Mouse (Mus musculus): ENCODE data around the gene Pla2g5. TPM values are rescaled to one million over a fixed set of nuclear protein-coding genes. Genes with fewer than 3 reads are reported as not detected.

Gene Pla2g5
- polyA plus RNA-seq, 1 experiment, result 72.0 TPM

GRCm38 (mm10) chr4:138757416-138757815 is 105.9 kb downstream of the Pla2g5 start, which contains the start of gene Pla2g2f:
Pla2g2f (minus strand) TSS chr4:138757626.
- 85% methylated on average over 8 of the region's 8 CpGs for WGBS

GRCm38 (mm10) chr4:138755983-138756382 is 107.3 kb downstream of the Pla2g5 start:
- DNase-seq (ENCODE audit: low read depth, low spot score), result no peak
- 50% methylated on average over 11 of the region's 11 CpGs for WGBS

More at GRCm38 (mm10) chr4:138757416-138757815, 105.9 kb downstream of the Pla2g5 start, which contains the start of gene Pla2g2f:
- DNase-seq (ENCODE audit: low read depth, low spot score), result no peak

GRCm38 (mm10) chr4:138755439-138755838 is 107.8 kb downstream of the Pla2g5 start:
- 54% methylated on average over 4 of the region's 4 CpGs for WGBS
- no peak for DNase-seq (ENCODE audit: low read depth, low spot score)

GRCm38 (mm10) chr4:138754432-138754831 is 108.8 kb downstream of the Pla2g5 start:
- 59% methylated on average over 9 of the region's 9 CpGs for WGBS
- no peak for DNase-seq (ENCODE audit: low read depth, low spot score)

- WGBS, result 90% methylated on average over 3 of the region's 3 CpGs
- DNase-seq (ENCODE audit: low read depth, low spot score), result no peak
Measured at GRCm38 (mm10) chr4:138753608-138754007, 109.7 kb downstream of the Pla2g5 start.

- 94% methylated on average over 6 of the region's 6 CpGs for WGBS
- DNase-seq (ENCODE audit: low read depth, low spot score), result no peak
Measured at GRCm38 (mm10) chr4:138752603-138753002, 110.7 kb downstream of the Pla2g5 start.

Other genes with a start within 250 kb of the Pla2g5 start
- gene Vwa5b1, start 227.6 kb downstream of the Pla2g5 start, polyA plus RNA-seq (2012; rRNA removed), result 0.05 and 0.11 TPM in 2 replicates
- gene Pla2g2c, start 138.7 kb downstream of the Pla2g5 start, polyA plus RNA-seq (2012; rRNA removed), result 0.27 and 0.45 TPM in 2 replicates
- gene Ubxn10, start 126.3 kb downstream of the Pla2g5 start, polyA plus RNA-seq (2012; rRNA removed), result 2.5 and 2.6 TPM in 2 replicates
- gene Pla2g2f, start 105.9 kb downstream of the Pla2g5 start, polyA plus RNA-seq (2012; rRNA removed), result 22.1 and 34.0 TPM in 2 replicates
- 8.8 and 10.3 TPM in 2 replicates for gene Pla2g2d, start 87.7 kb downstream of the Pla2g5 start, polyA plus RNA-seq (2012; rRNA removed)
- gene Gm13030, start 10.5 kb upstream of the Pla2g5 start, polyA plus RNA-seq (2012; rRNA removed), result not detected in 2 replicates
- 0.63 and 0.67 TPM in 2 replicates for gene Pla2g2e, start 14.5 kb upstream of the Pla2g5 start, polyA plus RNA-seq (2012; rRNA removed)
- 5.5 and 10.8 TPM in 2 replicates for gene Otud3, start 50.5 kb upstream of the Pla2g5 start, polyA plus RNA-seq (2012; rRNA removed)
- 219 and 382 TPM in 2 replicates for gene Rnf186, start 103.6 kb upstream of the Pla2g5 start, polyA plus RNA-seq (2012; rRNA removed)
- gene Tmco4, start 109.4 kb upstream of the Pla2g5 start, polyA plus RNA-seq (2012; rRNA removed), result 29.4 and 42.9 TPM in 2 replicates
- gene Htr6, start 212.1 kb upstream of the Pla2g5 start, polyA plus RNA-seq (2012; rRNA removed), result 0.26 and 0.32 TPM in 2 replicates
- gene Nbl1, start 229.5 kb upstream of the Pla2g5 start, polyA plus RNA-seq (2012; rRNA removed), result 125 and 133 TPM in 2 replicates